Mouse (Mus musculus) stomach, postnatal 0 days (tissue): Measurements from ENCODE around the gene Fgf4. TPM values are rescaled to one million over a fixed set of nuclear protein-coding genes. Genes with fewer than 3 reads are reported as not detected.

Experiments used
- ATAC-seq: fragments of 200-750 bp; cut with Nextera tagmentation; 2 replicates; pipeline ENCODE4 v1.8.0; 2017; ENCODE audit not compliant: low FRiP score, low TSS enrichment
- DNase-seq: peaks from one replicate; pipeline ENCODE4 v3.0.0-alpha.2; 2016; ENCODE audit warnings: low spot score
- H3K27ac ChIP-seq: fragments of 300-500 bp; sonication (generic); replicated peaks from 2 replicates; pipeline ENCODE4 v1.5.1; 2014; ENCODE audit warnings: mild to moderate bottlenecking, control low read depth
- H3K27me3 ChIP-seq: fragments of 300-500 bp; sonication (generic); 2 replicates; pipeline ENCODE4 v1.6.1; 2014; ENCODE audit warnings: low read length; ENCODE audit not compliant: control insufficient read depth, insufficient read depth
- H3K36me3 ChIP-seq: fragments of 300-500 bp; sonication (generic); 2 replicates; pipeline ENCODE4 v1.6.1; 2014; ENCODE audit warnings: low read length, mixed read lengths; ENCODE audit not compliant: control insufficient read depth, insufficient read depth
- H3K4me1 ChIP-seq: fragments of 300-500 bp; sonication (generic); replicated peaks from 2 replicates; pipeline ENCODE4 v1.6.1; 2014; ENCODE audit warnings: antibody characterized with exemption; ENCODE audit not compliant: control insufficient read depth, insufficient read depth
- H3K4me2 ChIP-seq: fragments of 300-500 bp; sonication (generic); replicated peaks from 2 replicates; pipeline ENCODE4 v1.6.1; 2014; ENCODE audit warnings: low read depth, mild to moderate bottlenecking, control low read depth, moderate library complexity
- H3K4me3 ChIP-seq: fragments of 300-500 bp; sonication (generic); 2 replicates; pipeline ENCODE4 v1.5.1; 2014; ENCODE audit warnings: low read depth, low read length, control low read depth
- H3K9ac ChIP-seq: fragments of 300-500 bp; sonication (generic); 2 replicates; pipeline ENCODE4 v1.6.1; 2014; ENCODE audit warnings: mild to moderate bottlenecking, low read length, control low read depth, mixed read lengths
- H3K9me3 ChIP-seq: fragments of 300-500 bp; sonication (generic); 2 replicates; pipeline ENCODE4 v1.6.1; 2016; ENCODE audit warnings: low read length; ENCODE audit not compliant: control insufficient read depth
- CTCF ChIP-seq: IDR thresholded peaks from 2 replicates; pipeline ENCODE4 v1.5.1; 2016; ENCODE audit warnings: antibody characterized with exemption, low read depth, mild to moderate bottlenecking, moderate library complexity
- EP300 ChIP-seq: optimal IDR thresholded peaks from 2 replicates; pipeline ENCODE3; 2016; ENCODE audit warnings: antibody characterized with exemption
- WGBS: fragments of 180-500 bp; shearing (Covaris S2); extraction: QIAGEN DNeasy Blood & Tissue Kit; methylation state at CpG from one replicate; pipeline ENCODE4 v1.1.7; 2014; 5-methylcytosine and 5-hydroxymethylcytosine counted together
- polyA plus RNA-seq: library from polyadenylated mRNA; unstranded; fragments of >200 nt; fragmentation: Nextera tagmentation; extraction: Ambion mirVana; gene quantifications from 2 replicates; pipeline ENCODE4 v1.2.1, GENCODE M21; 2015

Gene Fgf4
- not detected in 2 replicates for polyA plus RNA-seq

DNA sequence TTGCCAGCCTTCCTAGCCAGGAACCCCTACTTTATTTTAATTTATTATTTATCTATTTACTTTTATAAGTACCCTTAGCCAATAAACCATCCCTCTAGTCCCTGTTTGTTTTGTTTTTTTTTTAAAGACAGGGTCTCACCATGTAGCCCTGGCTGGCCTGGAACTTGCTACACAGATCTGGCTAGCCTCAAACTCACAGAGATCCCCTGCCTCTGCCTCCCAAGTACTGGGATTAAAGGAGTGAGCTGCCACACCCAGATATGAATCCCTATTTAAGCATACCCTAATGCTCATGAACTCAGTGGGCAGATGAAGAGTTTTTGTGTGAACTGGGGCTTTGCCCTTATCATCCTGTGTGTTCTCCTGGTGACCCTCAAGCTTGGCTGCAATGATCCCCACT is at the start of gene Fgf4:
Gene Fgf4 (plus strand): TSS at position 301 of the 400 bp plus-strand sequence.
- H3K27ac ChIP-seq: no peak within 1 kb of the TSS
- no peak for DNase-seq
- H3K9me3 ChIP-seq: no peaks in the 10 kb centered on the region
- H3K4me2 ChIP-seq: no peak within 1 kb of the TSS
- H3K4me1 ChIP-seq: no peaks in the 10 kb centered on the region
- H3K4me3 ChIP-seq: no peak within 1 kb of the TSS
- TF ChIP-seq CTCF: no peak
- TF ChIP-seq EP300: no peak
- no peaks in the 10 kb centered on the region for H3K27me3 ChIP-seq
- H3K36me3 ChIP-seq: no peaks in the 10 kb centered on the region
- H3K9ac ChIP-seq: no peak within 1 kb of the TSS
- ATAC-seq: no peak

GRCm38 (mm10) chr7:144798471-144798870 is 48.7 kb upstream of the Fgf4 start:
- Histone ChIP-seq H3K27ac (no peak overlapping the region), H3K36me3 (no peaks in the 10 kb centered on the region), H3K9me3 (no peaks in the 10 kb centered on the region), H3K4me2 (no peak overlapping the region), H3K27me3 (no peaks in the 10 kb centered on the region), H3K9ac (no peak overlapping the region), H3K4me3 (no peak overlapping the region), H3K4me1 (no peaks in the 10 kb centered on the region)
- no peak; the same call in 1 of the 2 replicates for ATAC-seq
- no peak for TF ChIP-seq EP300
- peak; percentile 79 for TF ChIP-seq CTCF
- WGBS: 33% methylated on average over 1 of the region's 1 CpGs
- DNase-seq: peak; percentile 46

GRCm38 (mm10) chr7:144807036-144807435 is 40.1 kb upstream of the Fgf4 start:
- H3K4me2 ChIP-seq: no peak overlapping the region
- H3K9ac ChIP-seq: no peak overlapping the region
- no peak overlapping the region for H3K4me3 ChIP-seq
- no peak overlapping the region for H3K27ac ChIP-seq
- no peaks in the 10 kb centered on the region for H3K27me3 ChIP-seq
- no peaks in the 10 kb centered on the region for H3K36me3 ChIP-seq
- 71% methylated on average over 6 of the region's 6 CpGs for WGBS
- DNase-seq (no peak), ATAC-seq (no peak)
- no peaks in the 10 kb centered on the region for H3K4me1 ChIP-seq
- TF ChIP-seq EP300: no peak
- TF ChIP-seq CTCF: no peak
- H3K9me3 ChIP-seq: no peaks in the 10 kb centered on the region

DNA sequence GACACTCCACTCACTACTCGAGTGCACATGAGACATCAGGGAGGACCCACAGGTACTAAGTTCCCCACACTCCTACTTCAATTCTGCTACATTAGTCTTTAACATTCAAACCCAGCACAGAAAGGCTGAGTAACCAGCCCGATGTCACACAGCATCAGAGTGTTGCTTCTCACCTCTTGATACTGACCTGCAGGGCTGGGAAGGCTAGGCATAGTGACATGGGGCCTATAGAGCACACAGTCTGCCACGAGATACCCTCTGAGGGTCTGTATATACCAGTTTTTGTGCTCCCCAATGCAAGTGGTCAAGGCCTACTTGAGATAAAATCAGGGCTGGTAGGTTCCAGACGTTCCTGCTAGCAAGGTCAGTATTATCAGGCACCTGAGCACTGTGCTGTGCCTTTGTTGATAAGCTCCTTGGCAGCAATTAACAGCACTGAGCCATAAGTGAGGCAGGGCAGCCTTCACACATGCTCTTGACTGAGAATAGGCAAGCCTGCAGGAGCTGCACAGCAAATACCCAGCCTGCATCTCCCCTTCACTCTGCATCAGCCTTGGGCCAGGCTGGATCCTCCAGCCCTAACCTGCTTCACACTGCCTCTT is 39.1 kb upstream of the Fgf4 start:
- Histone ChIP-seq H3K4me3 (no peak overlapping the region), H3K36me3 (no peaks in the 10 kb centered on the region), H3K27ac (no peak overlapping the region), H3K4me1 (no peaks in the 10 kb centered on the region), H3K4me2 (no peak overlapping the region), H3K27me3 (no peaks in the 10 kb centered on the region), H3K9ac (no peak overlapping the region), H3K9me3 (no peaks in the 10 kb centered on the region)
- 58% methylated on average over 4 of the region's 4 CpGs for WGBS
- DNase-seq: no peak
- no peak for ATAC-seq
- TF ChIP-seq CTCF: no peak
- TF ChIP-seq EP300: no peak

GRCm38 (mm10) chr7:144811521-144811920 is 35.6 kb upstream of the Fgf4 start:
- Histone ChIP-seq H3K27ac (no peak overlapping the region), H3K4me1 (no peaks in the 10 kb centered on the region), H3K9ac (no peak overlapping the region), H3K4me2 (no peak overlapping the region), H3K36me3 (no peaks in the 10 kb centered on the region), H3K9me3 (no peaks in the 10 kb centered on the region), H3K27me3 (no peaks in the 10 kb centered on the region), H3K4me3 (no peak overlapping the region)
- no peak for TF ChIP-seq CTCF
- ATAC-seq (0 out of 2 replicates have a peak, but pooled peaks have one; percentile 29), DNase-seq (no peak)
- 20% methylated on average over 4 of the region's 4 CpGs for WGBS

DNA sequence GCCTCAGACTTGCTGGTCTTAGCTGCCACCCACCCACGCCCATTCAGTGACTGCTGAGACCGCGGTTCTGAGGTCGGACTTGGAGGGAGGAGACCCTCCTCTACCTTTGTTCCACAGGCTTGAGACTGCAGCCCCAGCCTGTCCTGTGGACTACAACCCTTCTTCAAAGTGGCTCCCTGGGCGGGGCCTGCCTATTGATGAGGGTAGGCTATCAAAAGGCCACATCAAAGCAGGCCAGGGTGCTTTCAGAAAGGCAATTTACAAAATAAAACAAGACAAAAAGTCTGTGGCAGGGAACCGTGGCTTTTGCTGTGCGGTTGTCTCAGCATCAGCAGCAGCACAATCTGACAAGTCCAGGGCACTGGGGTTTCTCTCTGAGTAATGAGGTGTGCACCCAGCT is 25.3 kb upstream of the Fgf4 start:
- no peak for DNase-seq
- no peak overlapping the region for H3K4me3 ChIP-seq
- H3K4me1 ChIP-seq: no peaks in the 10 kb centered on the region
- no peak overlapping the region for H3K4me2 ChIP-seq
- no peak overlapping the region for H3K9ac ChIP-seq
- H3K27ac ChIP-seq: no peak overlapping the region
- H3K27me3 ChIP-seq: no peaks in the 10 kb centered on the region
- no peak for TF ChIP-seq EP300
- TF ChIP-seq CTCF: no peak
- H3K9me3 ChIP-seq: 0 out of 2 replicates have a peak, but pooled peaks cover 4% of the 10 kb centered on the region
- H3K36me3 ChIP-seq: no peaks in the 10 kb centered on the region
- ATAC-seq: no peak
- WGBS: 40% methylated on average over 7 of the region's 7 CpGs
